Mouse (Mus musculus): ENCODE measurements around the gene Smug1.

Gene Smug1

DNA sequence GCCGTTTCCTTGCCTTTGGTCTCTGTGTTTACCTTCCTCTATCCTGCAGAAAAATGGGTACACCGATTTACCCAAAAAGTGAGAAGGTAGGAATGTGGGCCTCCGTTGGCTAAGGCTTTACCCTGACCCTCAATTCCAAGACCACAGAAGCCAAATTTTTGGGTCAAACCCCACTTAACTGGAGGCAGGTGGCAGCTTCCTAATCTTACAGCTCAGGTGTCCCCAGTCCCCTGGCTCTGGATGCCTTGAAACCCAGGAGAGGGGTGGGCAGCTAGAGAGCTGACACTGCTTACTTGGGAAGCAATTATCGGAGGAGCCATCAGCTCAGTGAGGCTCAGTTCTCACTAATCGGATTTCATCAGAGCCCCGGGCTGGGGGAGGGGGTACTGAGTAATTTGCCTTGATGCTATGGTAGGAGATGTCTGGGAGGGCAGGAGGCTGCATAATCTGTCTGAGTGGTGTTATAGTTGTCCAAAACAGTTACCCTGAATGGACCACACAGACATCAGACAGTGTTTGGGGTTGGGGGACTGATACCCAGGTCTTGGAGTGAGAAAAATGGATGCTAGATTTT lies at the start of gene Smug1:
Gene Smug1 (minus strand): TSS at position 51 of the 574 bp plus-strand sequence.
- no peak within 1 kb of the TSS for H3K4me3 ChIP-seq (replicated peaks; ENCODE audit: low read length)
- H3K36me3 ChIP-seq (ENCODE audit: insufficient read depth, low read length): no peaks in the 10 kb centered on the region
- TF ChIP-seq NANOG (IDR thresholded peaks at IDR 0.05; ENCODE audit: borderline replicate concordance, low read length): no peak
- no peak for TF ChIP-seq CTCF (conservative IDR thresholded peaks at IDR 0.05; ENCODE audit: low read length)
- TF ChIP-seq POU5F1 (IDR thresholded peaks at IDR 0.05; ENCODE audit: borderline replicate concordance, low read length): no peak
- peaks cover 61% of the 10 kb centered on the region for H3K27me3 ChIP-seq (ENCODE audit: insufficient read depth, low read length)
- H3K9me3 ChIP-seq (ENCODE audit: low read length): no peaks in the 10 kb centered on the region
- H3K4me1 ChIP-seq (replicated peaks; ENCODE audit: low read depth, low read length): peaks cover 69% of the 10 kb centered on the region

DNA sequence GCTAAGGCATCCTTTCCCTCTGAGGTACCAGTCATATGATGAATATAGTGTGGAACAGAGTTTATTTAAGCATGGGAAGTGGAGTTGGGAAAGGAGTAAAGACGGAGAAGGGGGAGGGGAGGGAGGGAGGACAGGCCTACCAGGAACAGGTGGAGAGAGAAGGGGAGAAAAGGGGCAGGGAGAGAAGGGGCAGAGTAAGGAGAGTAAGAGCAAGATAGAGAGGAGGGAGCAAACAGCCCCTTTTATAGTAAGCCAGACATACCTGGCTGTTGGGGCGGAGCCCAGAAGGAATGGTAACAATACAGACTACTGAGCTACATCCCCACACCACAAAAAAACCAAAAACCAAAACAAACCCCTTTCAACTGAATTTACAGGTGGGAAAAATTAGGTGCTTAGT lies 49.2 kb upstream of the Smug1 start:
- TF ChIP-seq POU5F1 (IDR thresholded peaks at IDR 0.05; ENCODE audit: borderline replicate concordance, low read length): no peak
- no peak for TF ChIP-seq NANOG (IDR thresholded peaks at IDR 0.05; ENCODE audit: borderline replicate concordance, low read length)
- TF ChIP-seq CTCF (conservative IDR thresholded peaks at IDR 0.05; ENCODE audit: low read length): no peak
- H3K36me3 ChIP-seq (ENCODE audit: insufficient read depth, low read length): peaks cover 40% of the 10 kb centered on the region
- no peaks in the 10 kb centered on the region for H3K9me3 ChIP-seq (ENCODE audit: low read length)
- H3K4me3 ChIP-seq (replicated peaks; ENCODE audit: low read length): peak overlapping the region; percentile 76
- no peaks in the 10 kb centered on the region for H3K27me3 ChIP-seq (ENCODE audit: insufficient read depth, low read length)
- H3K4me1 ChIP-seq (replicated peaks; ENCODE audit: low read depth, low read length): peaks cover 82% of the 10 kb centered on the region

- no peak for TF ChIP-seq CTCF (conservative IDR thresholded peaks at IDR 0.05; ENCODE audit: low read length)
- no peak for TF ChIP-seq POU5F1 (IDR thresholded peaks at IDR 0.05; ENCODE audit: borderline replicate concordance, low read length)
- no peak for TF ChIP-seq NANOG (IDR thresholded peaks at IDR 0.05; ENCODE audit: borderline replicate concordance, low read length)
These were observed 48.3 kb upstream of the Smug1 start for GRCm38 (mm10) chr15:103214971-103215907.

DNA sequence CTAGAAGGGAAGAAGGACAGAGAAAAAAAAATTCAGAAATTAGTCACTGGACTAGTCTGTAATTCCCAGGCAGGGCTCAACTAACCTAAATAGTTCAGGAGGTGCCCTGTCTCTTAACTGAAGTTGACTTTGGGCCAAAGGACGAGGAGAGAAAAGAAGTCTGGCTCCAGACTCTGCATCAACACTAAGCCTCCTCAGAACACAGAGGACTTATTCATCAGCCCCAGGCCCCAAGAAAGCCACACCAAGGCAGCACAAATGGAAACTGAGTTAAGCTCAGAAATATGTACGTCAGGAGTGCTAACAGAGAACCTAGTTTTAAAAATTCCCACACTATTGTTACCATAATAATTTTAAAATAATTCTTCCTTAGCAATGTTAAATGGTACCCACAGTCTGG lies 47.3 kb upstream of the Smug1 start:
- Histone ChIP-seq H3K4me1 (replicated peaks; ENCODE audit: low read depth, low read length) (peaks cover 82% of the 10 kb centered on the region), H3K4me3 (replicated peaks; ENCODE audit: low read length) (peak overlapping the region; percentile 76), H3K36me3 (ENCODE audit: insufficient read depth, low read length) (peaks cover 43% of the 10 kb centered on the region), H3K27me3 (ENCODE audit: insufficient read depth, low read length) (no peaks in the 10 kb centered on the region), H3K9me3 (ENCODE audit: low read length) (no peaks in the 10 kb centered on the region)
- TF ChIP-seq POU5F1 (IDR thresholded peaks at IDR 0.05; ENCODE audit: borderline replicate concordance, low read length) (no peak), NANOG (IDR thresholded peaks at IDR 0.05; ENCODE audit: borderline replicate concordance, low read length) (no peak), CTCF (conservative IDR thresholded peaks at IDR 0.05; ENCODE audit: low read length) (no peak)

More at GRCm38 (mm10) chr15:103214971-103215907, 48.3 kb upstream of the Smug1 start:
- Histone ChIP-seq H3K4me3 (replicated peaks; ENCODE audit: low read length) (peak overlapping the region; percentile 76), H3K27me3 (ENCODE audit: insufficient read depth, low read length) (no peaks in the 10 kb centered on the region), H3K4me1 (replicated peaks; ENCODE audit: low read depth, low read length) (peaks cover 83% of the 10 kb centered on the region), H3K36me3 (ENCODE audit: insufficient read depth, low read length) (peaks cover 40% of the 10 kb centered on the region), H3K9me3 (ENCODE audit: low read length) (no peaks in the 10 kb centered on the region)

- Histone ChIP-seq H3K36me3 (ENCODE audit: insufficient read depth, low read length) (peaks cover 99% of the 10 kb centered on the region), H3K4me1 (replicated peaks; ENCODE audit: low read depth, low read length) (peaks cover 72% of the 10 kb centered on the region), H3K9me3 (ENCODE audit: low read length) (no peaks in the 10 kb centered on the region), H3K4me3 (replicated peaks; ENCODE audit: low read length) (no peak overlapping the region), H3K27me3 (ENCODE audit: insufficient read depth, low read length) (no peaks in the 10 kb centered on the region)
- no peak for TF ChIP-seq NANOG (IDR thresholded peaks at IDR 0.05; ENCODE audit: borderline replicate concordance, low read length)
- TF ChIP-seq CTCF (conservative IDR thresholded peaks at IDR 0.05; ENCODE audit: low read length): 0 out of 2 replicates have a peak, but pooled peaks have one; percentile 5
- no peak for TF ChIP-seq POU5F1 (IDR thresholded peaks at IDR 0.05; ENCODE audit: borderline replicate concordance, low read length)
These were observed 38.3 kb upstream of the Smug1 start for GRCm38 (mm10) chr15:103205156-103205555.

DNA sequence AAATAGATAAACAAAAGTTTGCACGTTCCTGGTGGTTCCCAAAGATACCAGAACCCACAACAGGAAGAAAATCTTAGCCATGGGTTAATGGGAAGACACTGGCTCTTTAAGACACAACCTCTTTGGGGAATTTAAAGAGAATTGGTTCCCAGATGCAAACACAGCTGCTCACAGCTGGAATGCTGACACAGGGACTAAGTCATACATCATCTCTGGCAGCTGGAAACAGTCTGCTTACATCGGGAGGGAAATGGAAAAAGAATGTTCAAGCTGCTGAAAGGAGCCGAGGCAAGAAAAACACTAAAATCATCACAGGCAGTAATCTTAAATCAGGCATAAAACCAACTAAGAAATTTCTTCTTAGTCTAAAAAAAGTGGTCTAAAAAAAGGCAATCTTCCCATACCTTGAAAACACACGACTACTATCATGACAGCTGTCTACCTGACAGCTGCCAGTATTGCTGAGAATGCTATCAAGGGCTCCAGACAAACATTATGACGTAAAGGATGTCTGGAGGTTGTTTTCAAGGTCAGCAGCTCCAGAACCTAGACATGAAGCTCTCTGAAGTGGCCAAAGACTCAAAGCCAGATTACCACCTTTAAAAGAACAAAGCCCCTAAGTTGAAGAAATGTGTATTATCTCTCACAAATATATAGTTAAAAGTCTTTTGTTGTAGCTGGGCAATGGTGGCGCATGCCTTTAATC lies 35.3 kb upstream of the Smug1 start:
- peaks cover 48% of the 10 kb centered on the region for H3K4me1 ChIP-seq (replicated peaks; ENCODE audit: low read depth, low read length)
- TF ChIP-seq POU5F1 (IDR thresholded peaks at IDR 0.05; ENCODE audit: borderline replicate concordance, low read length): no peak
- no peak for TF ChIP-seq NANOG (IDR thresholded peaks at IDR 0.05; ENCODE audit: borderline replicate concordance, low read length)
- no peak for TF ChIP-seq CTCF (conservative IDR thresholded peaks at IDR 0.05; ENCODE audit: low read length)

GRCm38 (mm10) chr15:103197785-103198184 lies 30.9 kb upstream of the Smug1 start:
- Histone ChIP-seq H3K9me3 (ENCODE audit: low read length) (no peaks in the 10 kb centered on the region), H3K36me3 (ENCODE audit: insufficient read depth, low read length) (peaks cover 99% of the 10 kb centered on the region), H3K4me1 (replicated peaks; ENCODE audit: low read depth, low read length) (peaks cover 26% of the 10 kb centered on the region), H3K27me3 (ENCODE audit: insufficient read depth, low read length) (no peaks in the 10 kb centered on the region), H3K4me3 (replicated peaks; ENCODE audit: low read length) (no peak overlapping the region)
- TF ChIP-seq POU5F1 (IDR thresholded peaks at IDR 0.05; ENCODE audit: borderline replicate concordance, low read length): no peak
- TF ChIP-seq CTCF (conservative IDR thresholded peaks at IDR 0.05; ENCODE audit: low read length): no peak
- TF ChIP-seq NANOG (IDR thresholded peaks at IDR 0.05; ENCODE audit: borderline replicate concordance, low read length): no peak

More for the DNA sequence above, 35.3 kb upstream of the Smug1 start:
- H3K27me3 ChIP-seq (ENCODE audit: insufficient read depth, low read length): no peaks in the 10 kb centered on the region
- H3K4me3 ChIP-seq (replicated peaks; ENCODE audit: low read length): no peak overlapping the region
- peaks cover 99% of the 10 kb centered on the region for H3K36me3 ChIP-seq (ENCODE audit: insufficient read depth, low read length)
- no peaks in the 10 kb centered on the region for H3K9me3 ChIP-seq (ENCODE audit: low read length)

DNA sequence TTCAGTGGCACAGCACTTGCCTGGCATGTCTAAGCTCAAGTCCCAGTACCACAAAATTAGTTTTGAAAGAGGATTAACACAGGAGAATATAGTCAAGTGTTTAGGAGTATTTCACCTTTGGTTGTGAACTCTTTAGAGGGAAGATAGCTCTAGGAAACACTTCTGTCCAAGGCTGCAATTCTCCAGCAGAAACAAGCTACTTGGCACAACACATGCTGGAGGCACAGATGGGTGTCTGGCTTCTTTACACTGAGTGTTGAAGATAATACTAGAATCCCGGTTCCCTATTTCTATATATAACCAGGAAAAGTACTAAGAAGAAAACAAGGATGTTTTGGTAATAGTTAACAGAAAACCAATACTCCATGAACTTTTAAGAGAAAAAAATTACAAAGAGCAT lies 29.9 kb upstream of the Smug1 start:
- H3K9me3 ChIP-seq (ENCODE audit: low read length): no peaks in the 10 kb centered on the region
- no peaks in the 10 kb centered on the region for H3K27me3 ChIP-seq (ENCODE audit: insufficient read depth, low read length)
- H3K36me3 ChIP-seq (ENCODE audit: insufficient read depth, low read length): peaks cover 99% of the 10 kb centered on the region
- H3K4me1 ChIP-seq (replicated peaks; ENCODE audit: low read depth, low read length): peaks cover 26% of the 10 kb centered on the region
- H3K4me3 ChIP-seq (replicated peaks; ENCODE audit: low read length): no peak overlapping the region
- TF ChIP-seq POU5F1 (IDR thresholded peaks at IDR 0.05; ENCODE audit: borderline replicate concordance, low read length) (no peak), NANOG (IDR thresholded peaks at IDR 0.05; ENCODE audit: borderline replicate concordance, low read length) (no peak), CTCF (conservative IDR thresholded peaks at IDR 0.05; ENCODE audit: low read length) (no peak)
